Mouse (Mus musculus): ENCODE data around the gene Il4i1. TPM values are rescaled to one million over a fixed set of nuclear protein-coding genes. Genes with fewer than 3 reads are reported as not detected.

Gene Il4i1
- polyA plus RNA-seq, 1 experiment from 2014 or later = 3.0 TPM

DNA sequence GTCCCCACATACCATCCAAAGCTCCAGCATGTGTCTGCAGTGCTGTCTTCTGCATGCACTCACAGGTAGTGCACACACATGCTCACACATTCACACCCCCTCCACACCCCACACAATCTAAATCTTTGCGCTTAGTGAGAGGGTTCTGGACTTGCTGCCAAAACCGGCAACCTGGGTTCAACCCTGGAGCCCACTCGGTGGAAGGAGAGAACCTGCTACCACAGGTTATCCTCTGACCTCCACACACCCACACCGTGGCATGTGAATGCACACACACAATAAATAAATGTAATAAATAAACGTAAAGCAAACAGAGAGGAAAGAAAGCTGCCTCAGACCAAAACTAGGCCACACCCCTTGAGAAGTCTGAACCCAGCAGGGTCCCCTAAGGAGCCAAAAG, 31.6 kb downstream of the Il4i1 start:
- ATAC-seq (ENCODE audit: insufficient number of reproducible peaks, insufficient read depth, low FRiP score, low read depth) = no peak
- Histone ChIP-seq H3K9ac (replicated peaks; ENCODE audit: low read depth, low read length) (0 out of 2 replicates have a peak overlapping the region, but pooled peaks have one; percentile 10), H3K9me3 (ENCODE audit: control insufficient read depth, low read depth, low read length) (no peaks in the 10 kb centered on the region), H3K4me3 (ENCODE audit: low read depth, low read length) (peak overlapping the region; percentile 73), H3K4me2 (replicated peaks; ENCODE audit: low read depth, low read length) (peak overlapping the region; percentile 94), H3K36me3 (ENCODE audit: control insufficient read depth, insufficient read depth, low read length) (peaks cover 45% of the 10 kb centered on the region), H3K27ac (ENCODE audit: low read length) (no peak overlapping the region), H3K27me3 (ENCODE audit: control insufficient read depth, insufficient read depth, low read length) (no peaks in the 10 kb centered on the region), H3K4me1 (ENCODE audit: control insufficient read depth, insufficient read depth, low read length) (peaks cover 18% of the 10 kb centered on the region)
- WGBS = 74% methylated on average over 5 of the region's 5 CpGs

GRCm38 (mm10) chr7:44848561-44849415, 32.6 kb downstream of the Il4i1 start, which contains the start of the genes Akt1s1 and Tbc1d17:
Gene Akt1s1 (plus strand): TSS chr7:44848991.
Gene Tbc1d17 (minus strand): TSS chr7:44849079.
- Histone ChIP-seq H3K4me2 (replicated peaks; ENCODE audit: low read depth, low read length) (peak within 1 kb of the TSS; percentile 94), H3K4me3 (ENCODE audit: low read depth, low read length) (peak within 1 kb of the TSS; percentile 73), H3K9ac (replicated peaks; ENCODE audit: low read depth, low read length) (peak within 1 kb of the TSS; percentile 80), H3K27ac (ENCODE audit: low read length) (peak within 1 kb of the TSS; percentile 99), H3K4me1 (ENCODE audit: control insufficient read depth, insufficient read depth, low read length) (peaks cover 27% of the 10 kb centered on the region), H3K9me3 (ENCODE audit: control insufficient read depth, low read depth, low read length) (no peaks in the 10 kb centered on the region), H3K27me3 (ENCODE audit: control insufficient read depth, insufficient read depth, low read length) (no peaks in the 10 kb centered on the region), H3K36me3 (ENCODE audit: control insufficient read depth, insufficient read depth, low read length) (peaks cover 41% of the 10 kb centered on the region)
- peak; percentile 86 for ATAC-seq (ENCODE audit: insufficient number of reproducible peaks, insufficient read depth, low FRiP score, low read depth)
- WGBS = under 1% methylated on average over 54 of the region's 54 CpGs

GRCm38 (mm10) chr7:44849416-44850111, 33.4 kb downstream of the Il4i1 start:
- H3K9me3 ChIP-seq (ENCODE audit: control insufficient read depth, low read depth, low read length) = no peaks in the 10 kb centered on the region
- ATAC-seq (ENCODE audit: insufficient number of reproducible peaks, insufficient read depth, low FRiP score, low read depth) = peak; percentile 63
- peak overlapping the region; percentile 99 for H3K27ac ChIP-seq (ENCODE audit: low read length)
- no peaks in the 10 kb centered on the region for H3K27me3 ChIP-seq (ENCODE audit: control insufficient read depth, insufficient read depth, low read length)
- WGBS = under 1% methylated on average over 41 of the region's 41 CpGs
- H3K4me2 ChIP-seq (replicated peaks; ENCODE audit: low read depth, low read length) = peak overlapping the region; percentile 94
- H3K36me3 ChIP-seq (ENCODE audit: control insufficient read depth, insufficient read depth, low read length) = peaks cover 33% of the 10 kb centered on the region
- peaks cover 33% of the 10 kb centered on the region for H3K4me1 ChIP-seq (ENCODE audit: control insufficient read depth, insufficient read depth, low read length)
- peak overlapping the region; percentile 73 for H3K4me3 ChIP-seq (ENCODE audit: low read depth, low read length)
- peak overlapping the region; percentile 80 for H3K9ac ChIP-seq (replicated peaks; ENCODE audit: low read depth, low read length)

- 1% methylated on average over 33 of the region's 33 CpGs for WGBS
- H3K4me2 ChIP-seq (replicated peaks; ENCODE audit: low read depth, low read length) = peak overlapping the region; percentile 94
- H3K4me1 ChIP-seq (ENCODE audit: control insufficient read depth, insufficient read depth, low read length) = peaks cover 36% of the 10 kb centered on the region
Observed at GRCm38 (mm10) chr7:44850146-44850545, 34.0 kb downstream of the Il4i1 start.

DNA sequence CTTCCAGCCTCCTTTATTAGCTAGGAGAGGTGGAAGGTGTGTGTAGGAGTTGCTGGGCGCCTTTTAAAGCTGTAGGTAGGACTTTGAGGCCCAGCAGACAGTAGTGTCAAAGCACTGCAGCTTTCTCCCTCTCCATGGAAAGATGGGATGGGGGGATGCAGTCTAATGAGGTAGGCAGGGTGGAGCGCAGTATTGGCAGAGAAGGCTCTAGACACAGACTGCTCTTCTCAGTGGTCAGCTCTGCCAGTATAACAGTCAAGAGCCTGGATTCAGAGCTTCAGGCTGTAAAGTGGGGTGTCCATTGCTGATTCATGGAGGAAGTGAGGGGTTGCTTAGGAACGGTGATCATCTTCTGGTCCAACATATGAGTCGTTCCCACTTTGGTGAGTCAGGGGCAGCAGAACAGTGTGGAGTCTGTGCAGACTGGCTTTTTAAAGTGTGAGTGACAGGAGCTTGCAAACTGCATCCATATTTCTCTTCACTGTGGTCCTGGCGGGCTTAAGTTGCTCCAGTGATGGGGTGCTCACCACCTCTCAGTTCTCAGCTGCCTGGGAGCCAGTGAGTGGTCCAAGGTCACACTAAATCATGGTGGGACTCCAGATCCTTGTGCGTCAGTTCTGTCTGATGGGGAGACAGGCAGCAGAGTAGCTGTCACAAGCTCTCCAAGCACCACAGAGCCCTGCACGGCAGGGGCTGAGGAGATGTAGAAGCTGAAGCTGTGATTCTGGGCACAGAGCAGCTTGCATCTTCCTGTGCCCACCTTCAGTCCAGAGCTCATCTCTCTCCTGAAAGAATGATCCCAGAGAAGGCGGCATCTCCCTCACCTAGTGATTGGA, 34.8 kb downstream of the Il4i1 start:
- H3K36me3 ChIP-seq (ENCODE audit: control insufficient read depth, insufficient read depth, low read length) = peaks cover 19% of the 10 kb centered on the region
- no peaks in the 10 kb centered on the region for H3K27me3 ChIP-seq (ENCODE audit: control insufficient read depth, insufficient read depth, low read length)
- no peak for ATAC-seq (ENCODE audit: insufficient number of reproducible peaks, insufficient read depth, low FRiP score, low read depth)
- 80% methylated on average over 8 of the region's 8 CpGs for WGBS
- H3K4me2 ChIP-seq (replicated peaks; ENCODE audit: low read depth, low read length) = peak overlapping the region; percentile 94
- H3K4me1 ChIP-seq (ENCODE audit: control insufficient read depth, insufficient read depth, low read length) = peaks cover 40% of the 10 kb centered on the region
- peak overlapping the region; percentile 80 for H3K9ac ChIP-seq (replicated peaks; ENCODE audit: low read depth, low read length)
- no peaks in the 10 kb centered on the region for H3K9me3 ChIP-seq (ENCODE audit: control insufficient read depth, low read depth, low read length)
- peak overlapping the region; percentile 73 for H3K4me3 ChIP-seq (ENCODE audit: low read depth, low read length)
- H3K27ac ChIP-seq (ENCODE audit: low read length) = peak overlapping the region; percentile 99; the same call in 1 of the 2 replicates

More at GRCm38 (mm10) chr7:44850146-44850545, 34.0 kb downstream of the Il4i1 start:
- Histone ChIP-seq H3K9ac (replicated peaks; ENCODE audit: low read depth, low read length) (peak overlapping the region; percentile 80), H3K27me3 (ENCODE audit: control insufficient read depth, insufficient read depth, low read length) (no peaks in the 10 kb centered on the region), H3K9me3 (ENCODE audit: control insufficient read depth, low read depth, low read length) (no peaks in the 10 kb centered on the region), H3K27ac (ENCODE audit: low read length) (peak overlapping the region; percentile 99), H3K4me3 (ENCODE audit: low read depth, low read length) (peak overlapping the region; percentile 73), H3K36me3 (ENCODE audit: control insufficient read depth, insufficient read depth, low read length) (peaks cover 28% of the 10 kb centered on the region)
- ATAC-seq (ENCODE audit: insufficient number of reproducible peaks, insufficient read depth, low FRiP score, low read depth) = peak; percentile 33; the same call in 1 of the 2 replicates

- ATAC-seq (ENCODE audit: insufficient number of reproducible peaks, insufficient read depth, low FRiP score, low read depth) = no peak
Observed at GRCm38 (mm10) chr7:44851625-44852234, 35.5 kb downstream of the Il4i1 start.

DNA sequence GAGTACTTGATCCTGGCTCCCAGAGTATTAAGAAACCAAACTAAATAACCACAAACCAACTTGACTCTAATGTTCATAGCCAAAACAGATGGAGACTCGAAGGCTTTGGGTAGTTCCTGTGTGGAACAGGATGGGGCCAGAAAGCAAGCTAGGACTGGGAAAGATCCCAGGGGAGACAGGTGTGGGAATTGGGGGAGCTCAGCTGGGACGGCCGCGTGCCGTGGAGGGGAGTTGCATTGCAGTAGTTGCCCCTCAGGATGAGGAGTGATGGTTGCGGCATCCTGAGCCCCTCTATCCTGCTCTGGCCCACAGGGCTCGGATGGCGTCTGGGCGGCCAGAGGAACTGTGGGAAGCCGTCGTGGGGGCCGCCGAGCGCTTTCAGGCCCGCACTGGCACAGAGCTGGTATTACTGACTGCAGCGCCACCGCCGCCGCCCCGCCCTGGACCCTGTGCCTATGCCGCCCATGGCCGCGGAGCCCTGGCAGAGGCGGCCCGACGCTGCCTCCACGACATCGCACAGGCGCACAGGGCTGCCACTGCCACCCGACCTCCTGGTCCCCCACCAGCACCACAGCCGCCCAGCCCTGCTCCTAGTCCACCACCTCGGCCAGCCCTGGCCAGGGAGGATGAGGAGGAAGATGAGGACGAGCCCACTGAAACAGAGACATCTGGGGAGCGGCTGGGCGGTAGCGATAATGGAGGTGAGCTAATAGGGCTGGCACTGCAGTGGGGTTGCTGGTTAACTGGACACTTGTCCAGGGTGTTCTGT, 36.3 kb downstream of the Il4i1 start:
- Histone ChIP-seq H3K4me2 (replicated peaks; ENCODE audit: low read depth, low read length) (no peak overlapping the region), H3K27ac (ENCODE audit: low read length) (no peak overlapping the region), H3K27me3 (ENCODE audit: control insufficient read depth, insufficient read depth, low read length) (no peaks in the 10 kb centered on the region), H3K4me1 (ENCODE audit: control insufficient read depth, insufficient read depth, low read length) (peaks cover 42% of the 10 kb centered on the region), H3K36me3 (ENCODE audit: control insufficient read depth, insufficient read depth, low read length) (peaks cover 10% of the 10 kb centered on the region), H3K4me3 (ENCODE audit: low read depth, low read length) (no peak overlapping the region), H3K9ac (replicated peaks; ENCODE audit: low read depth, low read length) (no peak overlapping the region), H3K9me3 (ENCODE audit: control insufficient read depth, low read depth, low read length) (no peaks in the 10 kb centered on the region)
- WGBS = 90% methylated on average over 36 of the region's 36 CpGs
- no peak for ATAC-seq (ENCODE audit: insufficient number of reproducible peaks, insufficient read depth, low FRiP score, low read depth)

More at GRCm38 (mm10) chr7:44851625-44852234, 35.5 kb downstream of the Il4i1 start:
- no peak overlapping the region for H3K4me3 ChIP-seq (ENCODE audit: low read depth, low read length)
- H3K36me3 ChIP-seq (ENCODE audit: control insufficient read depth, insufficient read depth, low read length) = peaks cover 13% of the 10 kb centered on the region
- WGBS = 90% methylated on average over 12 of the region's 12 CpGs
- H3K4me1 ChIP-seq (ENCODE audit: control insufficient read depth, insufficient read depth, low read length) = peaks cover 43% of the 10 kb centered on the region
- no peak overlapping the region for H3K27ac ChIP-seq (ENCODE audit: low read length)
- H3K9me3 ChIP-seq (ENCODE audit: control insufficient read depth, low read depth, low read length) = no peaks in the 10 kb centered on the region
- no peak overlapping the region for H3K9ac ChIP-seq (replicated peaks; ENCODE audit: low read depth, low read length)
- no peaks in the 10 kb centered on the region for H3K27me3 ChIP-seq (ENCODE audit: control insufficient read depth, insufficient read depth, low read length)
- no peak overlapping the region for H3K4me2 ChIP-seq (replicated peaks; ENCODE audit: low read depth, low read length)
